Mouse (Mus musculus) bone marrow macrophage, adult 2 months (primary cell): ENCODE results near the gene Rnf208. TPM values are rescaled to one million over a fixed set of nuclear protein-coding genes. Genes with fewer than 3 reads are reported as not detected.

ENCODE experiments used
- H3K27ac ChIP-seq: 2 replicates; pipeline ENCODE4 v1.5.1; 2012; ENCODE audit warnings: low read depth, low read length; ENCODE audit not compliant: insufficient read depth
- H3K4me1 ChIP-seq: 2 replicates; pipeline ENCODE4 v1.6.1; 2012; ENCODE audit warnings: low read length; ENCODE audit not compliant: control insufficient read depth, insufficient read depth
- H3K4me3 ChIP-seq: 2 replicates; pipeline ENCODE4 v1.5.1; 2012; ENCODE audit warnings: mild to moderate bottlenecking, low read length, moderate library complexity; ENCODE audit not compliant: insufficient read depth
- CTCF ChIP-seq: IDR thresholded peaks from 2 replicates; pipeline ENCODE4 v1.5.1; 2012; ENCODE audit warnings: low read depth, mild to moderate bottlenecking, low read length, moderate library complexity
- POLR2A ChIP-seq: IDR thresholded peaks from 2 replicates; pipeline ENCODE4 v1.6.1; 2012; ENCODE audit warnings: mild to moderate bottlenecking, low read depth, low read length, borderline replicate concordance
- polyA plus RNA-seq: library from polyadenylated mRNA; stranded (reverse); fragments of >200 nt; gene quantifications from 2 replicates; pipeline ENCODE4 v1.2.4, GENCODE M21; 2012; ENCODE audit not compliant: missing spikeins, insufficient read depth, insufficient read length

Rnf208 gene
- polyA plus RNA-seq, 1 experiment, result 0.66 TPM

DNA sequence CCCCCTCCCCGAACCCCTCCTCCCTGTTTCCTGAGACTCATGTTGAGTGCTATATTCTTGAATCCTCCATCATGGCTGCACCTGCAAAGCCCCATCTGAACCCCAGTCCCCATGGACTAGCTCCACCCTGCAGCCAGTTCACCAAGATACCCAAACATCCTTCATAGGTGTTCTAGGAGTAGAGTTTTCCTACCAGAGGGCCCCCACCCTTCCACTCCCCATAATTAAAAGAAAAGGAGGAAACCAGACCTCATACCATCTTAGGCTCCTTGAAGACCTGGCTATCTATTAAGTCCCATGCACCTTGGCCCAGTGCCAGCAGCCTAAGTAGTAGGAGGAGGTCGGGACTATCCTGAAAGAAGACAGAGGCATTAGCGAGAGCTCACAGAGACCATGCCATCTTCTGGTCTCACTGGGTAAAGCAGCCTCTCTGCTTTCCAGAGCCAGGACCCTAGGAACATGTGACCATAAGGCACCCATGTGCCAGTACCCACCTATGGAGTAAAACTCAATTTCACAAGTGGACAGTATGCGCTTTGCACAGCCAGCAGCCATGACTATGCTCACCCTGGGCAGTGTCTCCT lies 38.3 kb upstream of the Rnf208 start:
- H3K4me1 ChIP-seq, result peaks cover 3% of the 10 kb centered on the region; the same call in 1 of the 2 replicates
- H3K27ac ChIP-seq, result no peak overlapping the region
- no peak overlapping the region for H3K4me3 ChIP-seq
- no peak for TF ChIP-seq CTCF

DNA sequence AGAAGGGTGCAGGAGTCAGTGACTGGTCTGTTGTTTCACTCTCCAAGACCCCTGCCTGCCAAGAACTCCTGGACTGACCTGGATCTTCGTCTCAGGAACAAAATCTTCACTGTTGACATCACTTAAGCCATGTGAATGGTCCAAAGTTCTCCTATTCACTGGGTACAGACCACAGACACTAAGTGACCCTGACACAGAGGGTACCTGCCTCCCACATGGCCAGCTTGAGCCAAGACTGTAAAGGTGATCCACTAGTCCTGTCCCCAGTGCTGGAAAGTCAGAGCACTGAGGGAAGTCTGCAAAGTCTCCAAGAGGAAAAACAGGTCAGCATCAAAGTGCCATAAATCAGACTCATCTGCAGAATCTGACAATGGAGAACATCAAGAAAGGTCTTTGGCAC lies 34.5 kb upstream of the Rnf208 start:
- Histone ChIP-seq H3K4me3 (no peak overlapping the region), H3K27ac (no peak overlapping the region), H3K4me1 (peaks cover 11% of the 10 kb centered on the region)
- TF ChIP-seq CTCF, result no peak
- no peak for TF ChIP-seq POLR2A

DNA sequence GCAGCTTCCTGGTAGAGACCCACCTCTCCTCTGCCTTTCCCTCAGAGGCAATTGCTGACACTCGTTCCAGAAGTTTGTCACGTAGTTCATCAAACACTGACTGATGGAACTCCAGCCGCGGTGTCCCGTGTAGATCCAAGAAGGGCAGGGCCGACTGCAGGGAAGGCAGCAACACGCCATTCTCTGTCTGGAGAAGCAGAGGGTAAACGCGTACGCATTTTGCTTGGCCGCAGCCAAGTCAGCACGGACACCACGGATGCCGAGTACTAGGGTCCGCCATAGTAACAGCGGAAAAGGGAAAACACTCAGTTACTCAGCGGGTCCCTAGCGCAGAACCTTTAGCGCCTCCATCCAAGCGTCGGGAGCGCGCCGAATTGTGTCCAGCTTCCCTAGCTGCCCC lies 31.4 kb upstream of the Rnf208 start:
- H3K27ac ChIP-seq, result peak overlapping the region; percentile 58; the same call in 1 of the 2 replicates
- H3K4me1 ChIP-seq, result peaks cover 11% of the 10 kb centered on the region
- TF ChIP-seq CTCF (no peak), POLR2A (no peak)
- H3K4me3 ChIP-seq, result peak overlapping the region; percentile 97

DNA sequence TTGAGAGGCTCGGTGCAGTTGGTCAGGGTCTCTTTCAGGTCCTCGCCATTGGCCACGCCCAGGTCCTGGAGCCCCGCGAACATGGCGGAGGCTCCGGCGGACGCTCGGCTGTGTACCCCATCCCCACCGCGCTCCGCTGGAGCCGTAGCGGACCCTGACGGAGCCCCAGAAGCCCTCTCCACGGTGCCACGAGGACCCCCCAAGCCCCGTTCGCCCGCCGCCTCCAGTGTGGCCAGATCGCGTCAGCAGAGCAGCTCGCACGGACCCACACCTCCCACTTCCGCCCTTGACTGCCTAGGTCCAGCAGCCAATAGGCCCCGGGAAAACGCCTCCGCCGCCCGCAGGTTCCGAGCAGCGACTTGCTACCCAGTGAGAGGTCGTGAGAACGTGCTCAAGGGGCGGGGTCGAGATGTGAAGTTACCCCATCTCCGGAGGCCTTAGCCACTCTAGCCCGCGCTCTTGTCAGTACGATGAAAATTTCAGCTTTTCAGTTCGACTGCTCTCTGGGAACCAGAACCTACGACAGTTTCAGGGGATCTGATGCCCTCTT lies 30.9 kb upstream of the Rnf208 start, which contains the start of gene Nelfb:
TSS of gene Nelfb (minus strand) at position 369 of the 550 bp plus-strand sequence.
- H3K27ac ChIP-seq, result peak within 1 kb of the TSS; percentile 58
- H3K4me3 ChIP-seq, result peak within 1 kb of the TSS; percentile 97
- peaks cover 11% of the 10 kb centered on the region for H3K4me1 ChIP-seq
- no peak for TF ChIP-seq CTCF
- no peak for TF ChIP-seq POLR2A

DNA sequence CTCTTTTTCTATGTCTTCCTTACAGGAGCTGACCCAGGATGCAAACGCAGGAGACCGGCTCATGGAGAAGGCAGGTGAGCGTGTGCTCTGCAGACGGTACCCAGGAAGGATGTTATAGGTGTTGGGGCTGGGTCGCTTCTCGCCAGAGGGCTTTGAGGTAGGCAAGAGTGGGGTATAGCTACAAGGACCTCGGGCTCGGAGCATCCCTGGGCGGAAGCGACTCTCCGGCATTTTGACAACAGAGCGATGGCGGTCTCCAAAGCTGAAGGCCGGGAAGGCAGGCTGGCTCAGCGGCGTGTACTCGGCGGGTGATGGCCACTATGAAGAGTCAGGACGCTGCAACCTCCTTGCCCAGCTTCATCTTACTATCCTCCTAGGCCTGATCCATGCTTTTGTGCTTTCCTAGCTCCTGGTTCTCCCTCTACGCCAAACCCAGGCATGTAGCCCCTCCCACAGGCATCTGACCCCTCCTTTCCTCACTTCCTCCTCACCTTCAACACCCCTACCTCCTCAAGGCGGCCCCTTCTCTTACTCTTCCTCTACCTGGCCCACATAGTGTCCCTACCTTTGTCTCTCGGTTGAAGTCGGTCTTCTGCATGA lies 28.7 kb upstream of the Rnf208 start:
- TF ChIP-seq CTCF (no peak), POLR2A (no peak)
- Histone ChIP-seq H3K4me1 (peaks cover 11% of the 10 kb centered on the region), H3K27ac (no peak overlapping the region), H3K4me3 (no peak overlapping the region)

DNA sequence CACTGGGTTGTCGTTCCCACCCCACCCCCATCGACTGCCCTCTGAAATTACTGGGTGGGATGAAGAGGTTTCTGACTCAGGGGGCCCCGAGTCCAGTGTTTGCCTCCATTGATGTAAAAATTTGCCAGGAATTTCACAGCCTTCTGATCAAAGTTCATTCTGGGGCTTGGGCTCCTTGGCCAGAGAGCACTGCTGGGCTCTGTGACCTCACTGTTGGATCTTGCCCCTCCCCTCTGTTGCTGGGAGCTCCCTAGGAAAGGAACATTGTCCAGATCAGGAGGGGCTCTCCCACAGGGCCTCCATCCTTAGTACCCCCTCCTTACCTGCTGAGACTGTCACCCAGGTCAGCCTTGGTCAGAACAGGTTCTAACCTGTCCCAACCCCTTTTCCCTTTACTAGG lies 27.6 kb upstream of the Rnf208 start, which contains the start of gene Stpg3:
TSS of gene Stpg3 (minus strand) at position 194 of the 400 bp plus-strand sequence.
- H3K27ac ChIP-seq, result no peak within 1 kb of the TSS
- H3K4me3 ChIP-seq, result no peak within 1 kb of the TSS
- TF ChIP-seq POLR2A, result no peak
- H3K4me1 ChIP-seq, result peaks cover 11% of the 10 kb centered on the region

DNA sequence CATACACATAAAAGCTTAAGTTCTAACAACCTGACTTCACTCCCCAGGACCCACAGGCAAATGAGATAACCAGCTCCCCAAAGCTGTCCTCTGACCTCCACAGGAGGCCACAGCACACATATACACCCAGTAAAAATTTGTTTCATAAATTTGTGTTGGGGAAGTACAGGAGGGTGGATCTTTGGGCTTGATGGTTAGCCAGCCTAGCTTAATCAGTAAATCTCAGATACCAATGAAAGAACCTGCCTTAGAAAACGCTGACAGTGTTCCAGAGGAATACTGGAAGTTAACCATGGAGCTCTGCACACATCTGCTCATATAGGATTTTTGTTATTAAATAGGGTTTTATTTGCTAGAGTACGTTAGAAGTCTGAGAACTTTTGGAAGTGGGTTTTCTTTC lies 24.4 kb upstream of the Rnf208 start:
- no peaks in the 10 kb centered on the region for H3K4me1 ChIP-seq
- H3K27ac ChIP-seq, result no peak overlapping the region
- no peak for TF ChIP-seq CTCF
- no peak for TF ChIP-seq POLR2A
- H3K4me3 ChIP-seq, result no peak overlapping the region

DNA sequence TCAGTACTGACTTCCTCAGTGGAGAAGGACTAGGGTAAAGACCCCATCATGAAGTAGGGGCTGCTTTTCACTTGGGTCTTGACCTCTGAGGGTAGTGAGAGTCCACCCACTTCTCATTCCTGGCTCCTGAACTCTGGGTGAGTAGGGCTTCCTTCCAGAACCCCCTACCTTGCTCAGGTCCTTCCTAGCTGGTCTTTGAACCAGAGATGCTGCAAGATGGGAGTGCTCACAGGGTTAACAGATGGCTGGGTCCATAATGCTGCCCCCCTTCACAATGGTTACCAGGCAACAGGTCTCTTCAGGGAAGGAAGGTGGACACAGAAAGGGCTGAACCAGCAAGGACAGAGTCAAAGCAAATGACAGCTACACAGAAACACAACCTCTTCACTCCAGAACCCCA lies 23.6 kb upstream of the Rnf208 start, which contains the start of gene Fam166a:
TSS of gene Fam166a (plus strand) at position 301 of the 400 bp plus-strand sequence.
- Histone ChIP-seq H3K27ac (no peak within 1 kb of the TSS), H3K4me3 (no peak within 1 kb of the TSS), H3K4me1 (peaks cover 3% of the 10 kb centered on the region; the same call in 1 of the 2 replicates)
- TF ChIP-seq CTCF (no peak), POLR2A (no peak)

DNA sequence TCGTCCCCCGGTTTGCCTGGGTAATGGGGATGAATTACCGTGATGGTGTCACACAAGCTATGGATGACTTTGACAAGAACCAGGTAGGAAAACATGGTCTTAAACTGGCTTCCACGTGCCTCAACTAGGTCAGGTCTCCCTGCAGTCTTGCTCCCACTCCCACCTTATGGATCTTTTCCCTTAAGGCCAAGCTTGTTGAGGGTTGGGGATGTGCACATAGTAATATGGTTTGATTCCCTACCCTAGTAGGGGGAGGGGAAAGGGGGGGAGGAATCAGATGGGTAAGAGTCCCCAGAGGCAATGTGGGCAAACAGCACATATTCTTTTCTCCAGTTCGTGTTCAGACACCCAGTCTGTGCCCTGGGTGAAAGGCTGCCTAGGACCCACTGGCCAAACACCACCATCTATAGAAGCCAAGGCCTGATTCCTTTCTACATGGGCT lies 20.7 kb upstream of the Rnf208 start:
- no peak overlapping the region for H3K4me3 ChIP-seq
- no peak overlapping the region for H3K27ac ChIP-seq
- peaks cover 10% of the 10 kb centered on the region for H3K4me1 ChIP-seq
- TF ChIP-seq CTCF (no peak), POLR2A (no peak)

DNA sequence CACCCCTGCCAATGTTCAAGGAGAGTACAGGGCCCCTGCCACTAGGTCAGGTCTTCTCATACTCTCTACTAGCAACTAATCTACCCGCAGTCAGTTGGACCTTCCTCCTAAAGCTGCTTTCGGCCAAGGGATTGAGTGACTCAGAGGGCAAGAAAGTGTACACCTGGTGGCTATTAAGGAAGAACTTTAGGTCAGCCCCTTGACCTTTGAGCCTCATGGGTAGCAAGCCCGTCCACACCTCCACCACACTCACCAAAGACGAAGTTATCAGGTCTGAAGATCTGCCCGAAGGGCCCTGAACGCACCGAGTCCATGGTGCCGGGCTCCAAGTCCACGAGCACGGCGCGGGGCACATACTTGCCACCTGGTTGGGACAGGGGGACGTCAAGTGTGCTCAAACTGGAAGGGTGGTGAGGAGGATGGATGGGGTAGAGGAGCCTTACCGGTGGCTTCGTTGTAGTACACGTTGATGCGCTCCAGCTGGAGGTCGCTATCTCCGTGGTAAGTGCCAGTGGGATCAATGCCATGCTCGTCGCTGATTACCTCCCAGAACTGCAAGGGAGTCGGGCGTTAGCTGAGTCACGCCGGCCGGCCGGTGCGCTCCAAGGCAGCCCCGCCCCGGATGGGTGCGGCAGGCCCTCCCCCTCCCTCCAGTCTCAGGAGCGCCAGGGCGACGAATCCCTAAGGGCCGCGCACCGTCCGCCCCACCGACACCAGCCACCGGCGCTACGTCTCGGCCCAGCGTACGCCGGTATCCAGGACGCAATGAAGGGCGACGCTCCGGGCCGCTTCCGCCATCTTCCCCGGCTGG lies 18.2 kb upstream of the Rnf208 start:
- peak overlapping the region; percentile 82 for H3K4me3 ChIP-seq
- peaks cover 11% of the 10 kb centered on the region for H3K4me1 ChIP-seq
- no peak for TF ChIP-seq CTCF
- H3K27ac ChIP-seq, result peak overlapping the region; percentile 78
